Mouse (Mus musculus): ENCODE measurements around the gene Naip1. TPM values are rescaled to one million over a fixed set of nuclear protein-coding genes. Genes with fewer than 3 reads are reported as not detected.

Naip1 gene
- polyA plus RNA-seq, 1 experiment from 2014 or later = not detected

Other genes starting within 250 kb of the Naip1 start
- 0.53 and 0.94 TPM in 2 replicates for gene Naip5, start 206.5 kb downstream of the Naip1 start, polyA plus RNA-seq (2014; fragmentation: Nextera tagmentation; extraction: Ambion mirVana)
- 0.67 and 0.69 TPM in 2 replicates for gene Naip6, start 135.2 kb downstream of the Naip1 start, polyA plus RNA-seq (2014; fragmentation: Nextera tagmentation; extraction: Ambion mirVana)
- 83.2 and 86.6 TPM in 2 replicates for gene Gtf2h2, start 39.7 kb upstream of the Naip1 start, polyA plus RNA-seq (2014; fragmentation: Nextera tagmentation; extraction: Ambion mirVana)
- 8.5 and 9.4 TPM in 2 replicates for gene Ocln, start 99.8 kb upstream of the Naip1 start, polyA plus RNA-seq (2014; fragmentation: Nextera tagmentation; extraction: Ambion mirVana)
- gene Marveld2, start 164.1 kb upstream of the Naip1 start, polyA plus RNA-seq (2014; fragmentation: Nextera tagmentation; extraction: Ambion mirVana) = 9.1 and 9.5 TPM in 2 replicates
- gene Ak6, start 198.1 kb upstream of the Naip1 start, polyA plus RNA-seq (2014; fragmentation: Nextera tagmentation; extraction: Ambion mirVana) = 328 and 349 TPM in 2 replicates
- 32.1 and 33.5 TPM in 2 replicates for gene Rad17, start 198.2 kb upstream of the Naip1 start, polyA plus RNA-seq (2014; fragmentation: Nextera tagmentation; extraction: Ambion mirVana)
- 25.1 and 26.0 TPM in 2 replicates for gene Taf9, start 198.7 kb upstream of the Naip1 start, polyA plus RNA-seq (2014; fragmentation: Nextera tagmentation; extraction: Ambion mirVana)
- 8.1 and 8.8 TPM in 2 replicates for gene Ccdc125, start 216.8 kb upstream of the Naip1 start, polyA plus RNA-seq (2014; fragmentation: Nextera tagmentation; extraction: Ambion mirVana)

Measured in liver, embryonic 11.5 days (tissue).